Mouse (Mus musculus) thymus, postnatal 10 days (tissue): ENCODE measurements at regions not wholly inside any gene's neighbourhood (a gene's known extent, or its start where the extent isn't known, plus 50 kb on each side); places are given as distances from the start of the nearest gene placed in this dataset.
"Not testable (repeated sequence)": the region's sequence is repeated elsewhere in the genome, so short reads cannot be mapped to it uniquely, and the experiment has no call there.

Experiments
- DNase-seq, 2 experiments: peaks; one replicate each; pipeline ENCODE4 v3.0.0; 2021; ENCODE audit warnings: low spot score in 2 of 2

GRCm38 (mm10) chr9:83728428-83728827 is 77.6 kb downstream of the Elovl4 start:
- no peak for DNase-seq

GRCm38 (mm10) chr9:83727462-83728189 is 78.5 kb downstream of the Elovl4 start:
- DNase-seq, result peak in 1 of 2 experiments; percentile 30

- DNase-seq, result no peak
Measured at GRCm38 (mm10) chr9:83726979-83727378, 79.1 kb downstream of the Elovl4 start.

GRCm38 (mm10) chr9:83726105-83726504 is 80.0 kb downstream of the Elovl4 start:
- no peak for DNase-seq

- no peak for DNase-seq
Measured at GRCm38 (mm10) chr9:83725545-83725944, 80.5 kb downstream of the Elovl4 start.

GRCm38 (mm10) chr9:83720982-83721381 is 85.1 kb downstream of the Elovl4 start:
- no peak for DNase-seq

GRCm38 (mm10) chr9:83719811-83720210 is 86.3 kb downstream of the Elovl4 start:
- DNase-seq, result no peak

GRCm38 (mm10) chr9:83718084-83718483 is 88.0 kb downstream of the Elovl4 start:
- not testable (repeated sequence) for DNase-seq

- DNase-seq, result no peak
Measured at GRCm38 (mm10) chr9:83716101-83716763, 89.8 kb downstream of the Elovl4 start.

- DNase-seq, result no peak
Measured at GRCm38 (mm10) chr9:83707361-83707760, 98.7 kb downstream of the Elovl4 start.

- DNase-seq, result no peak
Measured at GRCm38 (mm10) chr9:83706071-83706470, 100.0 kb downstream of the Elovl4 start.

GRCm38 (mm10) chr9:83704186-83704585 is 101.9 kb downstream of the Elovl4 start:
- DNase-seq, result no peak

- no peak for DNase-seq
Measured at GRCm38 (mm10) chr9:83700916-83701315, 105.2 kb downstream of the Elovl4 start.

- DNase-seq, result no peak
Measured at GRCm38 (mm10) chr9:83700056-83700455, 106.0 kb downstream of the Elovl4 start.

GRCm38 (mm10) chr9:83691332-83692198 is 114.5 kb downstream of the Elovl4 start:
- DNase-seq, result peak in 1 of 2 experiments; percentile 55
